Mouse (Mus musculus): Measurements from ENCODE around the gene Ctdnep1. TPM values are rescaled to one million over a fixed set of nuclear protein-coding genes. Genes with fewer than 3 reads are reported as not detected.
A peak's percentile ranks its signal among the peaks of the same experiment; 100 is the strongest.
"Not testable (repeated sequence)": the region's sequence is repeated elsewhere in the genome, so short reads cannot be mapped to it uniquely, and the experiment has no call there.

Gene Ctdnep1
- polyA plus RNA-seq, 1 experiment from 2014 or later, result 20.6 TPM

- Histone ChIP-seq H3K27ac (ENCODE audit: low read length) (peak within 1 kb of the TSS; percentile 87), H3K27me3 (ENCODE audit: control insufficient read depth, insufficient read depth, low read depth, low read length) (no peaks in the 10 kb centered on the region), H3K4me3 (ENCODE audit: low read length) (peak within 1 kb of the TSS; percentile 61), H3K9ac (ENCODE audit: low read length) (peak within 1 kb of the TSS; percentile 66), H3K9me3 (ENCODE audit: control insufficient read depth, low read length) (no peaks in the 10 kb centered on the region), H3K4me1 (replicated peaks; ENCODE audit: control insufficient read depth, insufficient read depth, low read length) (peaks cover 19% of the 10 kb centered on the region), H3K4me2 (ENCODE audit: low read depth, low read length) (peak within 1 kb of the TSS; percentile 80), H3K36me3 (ENCODE audit: control insufficient read depth, insufficient read depth, low read length) (0 out of 2 replicates have a peak, but pooled peaks cover 2% of the 10 kb centered on the region)
- WGBS, result under 1% methylated on average over 34 of the region's 34 CpGs
- ATAC-seq (ENCODE audit: low read depth), result peak; percentile 96
Observed at GRCm38 (mm10) chr11:69948066-69948762, 32.7 kb upstream of the Ctdnep1 start, which contains the start of gene Slc2a4. TSS of gene Slc2a4 (minus strand) at chr11:69948188.

- peaks cover 19% of the 10 kb centered on the region for H3K4me1 ChIP-seq (replicated peaks; ENCODE audit: control insufficient read depth, insufficient read depth, low read length)
- no peaks in the 10 kb centered on the region for H3K9me3 ChIP-seq (ENCODE audit: control insufficient read depth, low read length)
- WGBS, result under 1% methylated on average over 14 of the region's 14 CpGs
- peak overlapping the region; percentile 66 for H3K9ac ChIP-seq (ENCODE audit: low read length)
- H3K27ac ChIP-seq (ENCODE audit: low read length), result peak overlapping the region; percentile 83
- ATAC-seq (ENCODE audit: low read depth), result peak; percentile 63
- H3K4me2 ChIP-seq (ENCODE audit: low read depth, low read length), result peak overlapping the region; percentile 80
- H3K4me3 ChIP-seq (ENCODE audit: low read length), result peak overlapping the region; percentile 61
- H3K36me3 ChIP-seq (ENCODE audit: control insufficient read depth, insufficient read depth, low read length), result 0 out of 2 replicates have a peak, but pooled peaks cover 2% of the 10 kb centered on the region
- no peaks in the 10 kb centered on the region for H3K27me3 ChIP-seq (ENCODE audit: control insufficient read depth, insufficient read depth, low read depth, low read length)
Observed at GRCm38 (mm10) chr11:69948763-69949150, 32.2 kb upstream of the Ctdnep1 start.

- Histone ChIP-seq H3K36me3 (ENCODE audit: control insufficient read depth, insufficient read depth, low read length) (no peaks in the 10 kb centered on the region), H3K4me1 (replicated peaks; ENCODE audit: control insufficient read depth, insufficient read depth, low read length) (peaks cover 19% of the 10 kb centered on the region), H3K4me3 (ENCODE audit: low read length) (no peak overlapping the region), H3K27me3 (ENCODE audit: control insufficient read depth, insufficient read depth, low read depth, low read length) (no peaks in the 10 kb centered on the region), H3K4me2 (ENCODE audit: low read depth, low read length) (no peak overlapping the region), H3K9ac (ENCODE audit: low read length) (no peak overlapping the region), H3K27ac (ENCODE audit: low read length) (no peak overlapping the region), H3K9me3 (ENCODE audit: control insufficient read depth, low read length) (no peaks in the 10 kb centered on the region)
- no peak for ATAC-seq (ENCODE audit: low read depth)
- WGBS, result 39% methylated on average over 4 of the region's 4 CpGs
Observed at GRCm38 (mm10) chr11:69950807-69951459, 30.0 kb upstream of the Ctdnep1 start.

GRCm38 (mm10) chr11:69952274-69952673, 28.7 kb upstream of the Ctdnep1 start:
- Histone ChIP-seq H3K4me1 (replicated peaks; ENCODE audit: control insufficient read depth, insufficient read depth, low read length) (peaks cover 16% of the 10 kb centered on the region), H3K4me2 (ENCODE audit: low read depth, low read length) (no peak overlapping the region), H3K4me3 (ENCODE audit: low read length) (no peak overlapping the region), H3K27ac (ENCODE audit: low read length) (no peak overlapping the region), H3K9me3 (ENCODE audit: control insufficient read depth, low read length) (no peaks in the 10 kb centered on the region), H3K9ac (ENCODE audit: low read length) (no peak overlapping the region), H3K36me3 (ENCODE audit: control insufficient read depth, insufficient read depth, low read length) (no peaks in the 10 kb centered on the region), H3K27me3 (ENCODE audit: control insufficient read depth, insufficient read depth, low read depth, low read length) (no peaks in the 10 kb centered on the region)
- no peak for ATAC-seq (ENCODE audit: low read depth)
- WGBS, result 36% methylated on average over 1 of the region's 1 CpGs

GRCm38 (mm10) chr11:69953267-69953915, 27.6 kb upstream of the Ctdnep1 start:
- 31% methylated on average over 11 of the region's 11 CpGs for WGBS
- H3K9me3 ChIP-seq (ENCODE audit: control insufficient read depth, low read length), result no peaks in the 10 kb centered on the region
- H3K9ac ChIP-seq (ENCODE audit: low read length), result 0 out of 2 replicates have a peak overlapping the region, but pooled peaks have one; percentile 8
- H3K36me3 ChIP-seq (ENCODE audit: control insufficient read depth, insufficient read depth, low read length), result no peaks in the 10 kb centered on the region
- H3K4me3 ChIP-seq (ENCODE audit: low read length), result no peak overlapping the region
- H3K4me1 ChIP-seq (replicated peaks; ENCODE audit: control insufficient read depth, insufficient read depth, low read length), result peaks cover 6% of the 10 kb centered on the region
- H3K27ac ChIP-seq (ENCODE audit: low read length), result no peak overlapping the region
- no peak overlapping the region for H3K4me2 ChIP-seq (ENCODE audit: low read depth, low read length)
- H3K27me3 ChIP-seq (ENCODE audit: control insufficient read depth, insufficient read depth, low read depth, low read length), result no peaks in the 10 kb centered on the region
- no peak for ATAC-seq (ENCODE audit: low read depth)

- not testable (repeated sequence) for H3K4me1 ChIP-seq (replicated peaks; ENCODE audit: control insufficient read depth, insufficient read depth, low read length); H3K4me3 ChIP-seq (ENCODE audit: low read length); H3K36me3 ChIP-seq (ENCODE audit: control insufficient read depth, insufficient read depth, low read length); H3K9ac ChIP-seq (ENCODE audit: low read length); H3K27ac ChIP-seq (ENCODE audit: low read length); H3K9me3 ChIP-seq (ENCODE audit: control insufficient read depth, low read length); H3K27me3 ChIP-seq (ENCODE audit: control insufficient read depth, insufficient read depth, low read depth, low read length); H3K4me2 ChIP-seq (ENCODE audit: low read depth, low read length); ATAC-seq (ENCODE audit: low read depth)
- 68% methylated on average over 4 of the region's 4 CpGs for WGBS
Observed at GRCm38 (mm10) chr11:69955618-69956017, 25.3 kb upstream of the Ctdnep1 start.

- H3K4me3 ChIP-seq (ENCODE audit: low read length), result no peak overlapping the region
- no peaks in the 10 kb centered on the region for H3K36me3 ChIP-seq (ENCODE audit: control insufficient read depth, insufficient read depth, low read length)
- no peak overlapping the region for H3K9ac ChIP-seq (ENCODE audit: low read length)
- no peak overlapping the region for H3K27ac ChIP-seq (ENCODE audit: low read length)
- H3K27me3 ChIP-seq (ENCODE audit: control insufficient read depth, insufficient read depth, low read depth, low read length), result no peaks in the 10 kb centered on the region
- WGBS, result 76% methylated on average over 1 of the region's 1 CpGs
- no peak for ATAC-seq (ENCODE audit: low read depth)
- H3K9me3 ChIP-seq (ENCODE audit: control insufficient read depth, low read length), result no peaks in the 10 kb centered on the region
- H3K4me1 ChIP-seq (replicated peaks; ENCODE audit: control insufficient read depth, insufficient read depth, low read length), result no peaks in the 10 kb centered on the region
- no peak overlapping the region for H3K4me2 ChIP-seq (ENCODE audit: low read depth, low read length)
Observed at GRCm38 (mm10) chr11:69956218-69956617, 24.7 kb upstream of the Ctdnep1 start.

- Histone ChIP-seq H3K9ac (ENCODE audit: low read length) (no peak overlapping the region), H3K4me2 (ENCODE audit: low read depth, low read length) (no peak overlapping the region), H3K27ac (ENCODE audit: low read length) (no peak overlapping the region), H3K27me3 (ENCODE audit: control insufficient read depth, insufficient read depth, low read depth, low read length) (peaks cover 21% of the 10 kb centered on the region), H3K9me3 (ENCODE audit: control insufficient read depth, low read length) (no peaks in the 10 kb centered on the region), H3K4me3 (ENCODE audit: low read length) (no peak overlapping the region), H3K36me3 (ENCODE audit: control insufficient read depth, insufficient read depth, low read length) (no peaks in the 10 kb centered on the region), H3K4me1 (replicated peaks; ENCODE audit: control insufficient read depth, insufficient read depth, low read length) (no peaks in the 10 kb centered on the region)
- WGBS, result 40% methylated on average over 5 of the region's 5 CpGs
- ATAC-seq (ENCODE audit: low read depth), result no peak
Observed at GRCm38 (mm10) chr11:69960616-69961015, 20.3 kb upstream of the Ctdnep1 start.

- no peaks in the 10 kb centered on the region for H3K36me3 ChIP-seq (ENCODE audit: control insufficient read depth, insufficient read depth, low read length)
- no peaks in the 10 kb centered on the region for H3K9me3 ChIP-seq (ENCODE audit: control insufficient read depth, low read length)
- no peak for ATAC-seq (ENCODE audit: low read depth)
- H3K4me3 ChIP-seq (ENCODE audit: low read length), result no peak overlapping the region
- peaks cover 33% of the 10 kb centered on the region for H3K27me3 ChIP-seq (ENCODE audit: control insufficient read depth, insufficient read depth, low read depth, low read length)
- H3K4me1 ChIP-seq (replicated peaks; ENCODE audit: control insufficient read depth, insufficient read depth, low read length), result peaks cover 6% of the 10 kb centered on the region
- H3K9ac ChIP-seq (ENCODE audit: low read length), result no peak overlapping the region
- no peak overlapping the region for H3K27ac ChIP-seq (ENCODE audit: low read length)
- no peak overlapping the region for H3K4me2 ChIP-seq (ENCODE audit: low read depth, low read length)
- 30% methylated on average over 5 of the region's 5 CpGs for WGBS
Observed at GRCm38 (mm10) chr11:69961841-69962240, 19.1 kb upstream of the Ctdnep1 start.
